Mouse (Mus musculus): Measurements from ENCODE around the gene Acoxl.

DNA sequence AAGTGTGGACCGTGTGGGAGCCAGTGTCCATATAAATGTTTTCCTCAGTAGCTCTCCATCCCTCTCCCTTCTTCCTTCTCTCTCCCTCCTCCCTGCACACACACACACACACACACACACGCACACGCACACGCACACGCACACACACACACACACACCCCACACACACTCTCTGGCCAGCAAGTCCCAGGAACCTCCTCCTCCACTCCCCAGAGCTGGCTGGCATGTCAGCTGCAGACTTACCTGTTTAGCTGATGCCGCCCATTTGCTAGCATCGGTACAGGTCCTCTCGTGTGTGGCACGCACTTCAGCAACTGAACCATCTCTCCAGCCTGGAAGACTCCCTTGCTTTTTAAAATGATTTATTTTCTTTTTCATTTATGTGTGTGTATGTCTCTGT lies 280.3 kb downstream of the Acoxl start:
- TF ChIP-seq CTCF (IDR thresholded peaks at IDR 0.05; ENCODE audit: control insufficient read depth, insufficient read depth, low read length): no peak
- TF ChIP-seq POLR2A (IDR thresholded peaks at IDR 0.05; ENCODE audit: borderline replicate concordance, control insufficient read depth, low read depth, low read length): no peak
